Mouse (Mus musculus) lung, adult 2 months (tissue): ENCODE measurements at regions not wholly inside any gene's neighbourhood (a gene's known extent, or its start where the extent isn't known, plus 50 kb on each side); places are given as distances from the start of the nearest gene placed in this dataset.

Experiments
- DNase-seq: peaks from one replicate; pipeline ENCODE4 v3.0.0; 2022
- H3K4me1 ChIP-seq: fragments of 200-500 bp; 2 replicates; pipeline ENCODE4 v1.6.1; 2011; ENCODE audit warnings: low read length; ENCODE audit not compliant: control insufficient read depth, insufficient read depth
- H3K4me3 ChIP-seq: fragments of 200-500 bp; replicated peaks from 2 replicates; pipeline ENCODE3; 2011; ENCODE audit warnings: low read depth, mild to moderate bottlenecking, control low read depth, low read length; ENCODE audit errors: extremely low read depth
- CTCF ChIP-seq: fragments of 200-500 bp; IDR thresholded peaks from 2 replicates; pipeline ENCODE4 v1.5.1; 2011; ENCODE audit warnings: mild to moderate bottlenecking, low read length, control low read depth; ENCODE audit not compliant: insufficient read depth
- POLR2A ChIP-seq: fragments of 200-500 bp; IDR thresholded peaks from 2 replicates; pipeline ENCODE4 v1.6.1; 2011; ENCODE audit warnings: low read depth, mild to moderate bottlenecking, control low read depth, low read length, borderline replicate concordance; ENCODE audit errors: extremely low read depth
- WGBS: fragments of 180-500 bp; shearing (Covaris S2); methylation state at CpG from one replicate; pipeline ENCODE4 v1.1.7; 2018; 5-methylcytosine and 5-hydroxymethylcytosine counted together

GRCm38 (mm10) chr2:21129621-21130020 is 75.5 kb downstream of the Enkur start:
- DNase-seq, result no peak
- WGBS, result 78% methylated on average over 7 of the region's 7 CpGs

DNA sequence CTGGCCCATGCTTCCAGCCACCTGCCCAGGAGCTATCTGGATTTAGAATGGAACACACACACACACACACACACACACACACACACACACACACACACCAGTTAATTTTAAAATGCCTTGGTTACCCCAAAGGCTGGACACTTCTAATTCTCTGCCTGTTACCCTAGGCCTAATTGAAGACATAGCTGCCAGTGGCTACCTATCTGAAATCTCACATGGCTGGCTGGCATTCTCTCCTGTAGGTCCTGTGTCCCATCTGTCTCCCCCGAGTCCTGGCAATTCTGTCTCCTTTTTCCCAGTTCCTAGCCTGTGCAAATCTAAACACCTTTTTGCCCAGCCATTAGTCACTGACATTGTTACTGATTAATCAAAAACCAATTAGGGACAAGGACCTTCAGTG is 78.6 kb downstream of the Enkur start:
- 61% methylated on average over 1 of the region's 1 CpGs for WGBS
- TF ChIP-seq POLR2A, result no peak
- TF ChIP-seq CTCF, result no peak
- DNase-seq, result no peak

More at GRCm38 (mm10) chr2:21129621-21130020, 75.5 kb downstream of the Enkur start:
- Histone ChIP-seq H3K4me3 (no peak overlapping the region), H3K4me1 (no peaks in the 10 kb centered on the region)
- no peak for TF ChIP-seq POLR2A

DNA sequence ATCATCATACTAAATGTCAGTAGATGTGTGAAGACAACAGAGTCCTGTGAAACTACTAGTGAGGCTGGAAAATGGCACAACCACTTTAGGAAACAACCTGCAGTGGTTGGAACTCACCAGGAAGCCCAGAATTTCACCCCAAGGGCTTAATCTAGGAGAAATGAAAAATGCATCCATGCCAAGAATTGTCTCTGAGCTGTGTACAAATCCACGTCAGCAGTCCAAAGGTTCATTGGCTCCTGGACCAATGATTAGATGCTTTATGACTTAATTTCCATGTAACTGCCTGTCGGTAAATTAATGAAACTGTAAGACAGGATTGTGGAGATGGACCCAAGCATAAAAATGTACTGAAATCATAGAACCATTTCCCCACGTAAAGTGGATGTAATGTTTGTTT is 82.7 kb downstream of the Enkur start:
- Histone ChIP-seq H3K4me1 (no peaks in the 10 kb centered on the region), H3K4me3 (no peak overlapping the region)
- WGBS, result 70% methylated on average over 3 of the region's 3 CpGs
- DNase-seq, result no peak
- TF ChIP-seq CTCF (no peak), POLR2A (no peak)

More for the DNA sequence above, 78.6 kb downstream of the Enkur start:
- H3K4me1 ChIP-seq, result no peaks in the 10 kb centered on the region
- H3K4me3 ChIP-seq, result no peak overlapping the region

DNA sequence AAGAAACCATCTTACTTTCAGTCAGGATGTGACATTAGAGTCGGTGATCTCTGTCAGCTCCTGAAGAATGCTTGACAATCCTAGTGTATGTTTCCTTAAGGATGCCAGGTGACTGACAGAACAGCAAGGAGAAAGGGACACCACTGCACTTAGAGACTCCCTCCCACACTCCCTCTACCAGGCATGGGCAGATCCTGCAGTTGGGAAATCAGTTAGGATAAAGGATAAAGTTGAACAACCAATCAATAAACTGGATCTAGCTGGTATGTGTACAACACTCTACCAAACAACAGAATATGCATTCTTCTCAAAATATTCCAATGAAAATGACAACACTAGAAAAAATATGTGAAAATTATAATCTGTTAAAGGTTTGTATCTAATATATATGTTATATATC is 83.5 kb downstream of the Enkur start:
- DNase-seq, result no peak
- Histone ChIP-seq H3K4me3 (no peak overlapping the region), H3K4me1 (no peaks in the 10 kb centered on the region)
- TF ChIP-seq CTCF (no peak), POLR2A (no peak)
- WGBS, result 81% methylated on average over 1 of the region's 1 CpGs

- TF ChIP-seq CTCF (no peak), POLR2A (no peak)
- H3K4me3 ChIP-seq, result no peak overlapping the region
- DNase-seq, result no peak
- WGBS, result 82% methylated on average over 5 of the region's 5 CpGs
- no peaks in the 10 kb centered on the region for H3K4me1 ChIP-seq
Observed at GRCm38 (mm10) chr2:21116817-21117216, 88.3 kb downstream of the Enkur start.

GRCm38 (mm10) chr2:21111527-21111926 is 93.6 kb downstream of the Enkur start:
- WGBS, result 73% methylated on average over 1 of the region's 1 CpGs
- Histone ChIP-seq H3K4me3 (no peak overlapping the region), H3K4me1 (no peaks in the 10 kb centered on the region)
- TF ChIP-seq POLR2A (no peak), CTCF (no peak)
- DNase-seq, result no peak

DNA sequence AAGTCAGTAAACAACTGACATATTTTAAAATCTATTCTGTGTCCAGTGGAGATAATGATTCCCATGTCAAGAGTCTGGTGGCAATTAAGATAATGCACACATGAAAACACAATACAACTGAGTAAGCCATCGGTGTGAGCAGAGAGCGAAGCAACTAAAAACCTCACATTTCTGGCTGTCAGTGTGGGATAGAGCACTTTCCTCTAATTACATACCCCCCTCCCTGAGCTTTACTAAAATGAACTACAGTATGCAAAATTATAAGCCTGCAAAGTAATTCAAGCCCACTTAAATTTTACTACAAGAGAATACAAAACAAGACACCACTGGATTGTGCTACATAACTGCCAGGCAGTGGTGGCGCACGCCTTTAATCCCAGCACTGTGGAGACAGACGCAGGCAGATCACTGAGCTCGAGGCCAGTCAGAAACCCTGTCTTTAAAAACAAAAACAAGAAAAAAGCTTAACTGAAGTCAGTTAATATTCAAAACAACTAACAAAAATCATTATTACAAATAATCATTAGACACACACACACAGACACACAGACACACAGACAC is 104.8 kb downstream of the Enkur start:
- DNase-seq, result no peak
- Histone ChIP-seq H3K4me1 (no peaks in the 10 kb centered on the region), H3K4me3 (no peak overlapping the region)
- 88% methylated on average over 6 of the region's 6 CpGs for WGBS
- TF ChIP-seq POLR2A, result no peak
- TF ChIP-seq CTCF, result no peak

DNA sequence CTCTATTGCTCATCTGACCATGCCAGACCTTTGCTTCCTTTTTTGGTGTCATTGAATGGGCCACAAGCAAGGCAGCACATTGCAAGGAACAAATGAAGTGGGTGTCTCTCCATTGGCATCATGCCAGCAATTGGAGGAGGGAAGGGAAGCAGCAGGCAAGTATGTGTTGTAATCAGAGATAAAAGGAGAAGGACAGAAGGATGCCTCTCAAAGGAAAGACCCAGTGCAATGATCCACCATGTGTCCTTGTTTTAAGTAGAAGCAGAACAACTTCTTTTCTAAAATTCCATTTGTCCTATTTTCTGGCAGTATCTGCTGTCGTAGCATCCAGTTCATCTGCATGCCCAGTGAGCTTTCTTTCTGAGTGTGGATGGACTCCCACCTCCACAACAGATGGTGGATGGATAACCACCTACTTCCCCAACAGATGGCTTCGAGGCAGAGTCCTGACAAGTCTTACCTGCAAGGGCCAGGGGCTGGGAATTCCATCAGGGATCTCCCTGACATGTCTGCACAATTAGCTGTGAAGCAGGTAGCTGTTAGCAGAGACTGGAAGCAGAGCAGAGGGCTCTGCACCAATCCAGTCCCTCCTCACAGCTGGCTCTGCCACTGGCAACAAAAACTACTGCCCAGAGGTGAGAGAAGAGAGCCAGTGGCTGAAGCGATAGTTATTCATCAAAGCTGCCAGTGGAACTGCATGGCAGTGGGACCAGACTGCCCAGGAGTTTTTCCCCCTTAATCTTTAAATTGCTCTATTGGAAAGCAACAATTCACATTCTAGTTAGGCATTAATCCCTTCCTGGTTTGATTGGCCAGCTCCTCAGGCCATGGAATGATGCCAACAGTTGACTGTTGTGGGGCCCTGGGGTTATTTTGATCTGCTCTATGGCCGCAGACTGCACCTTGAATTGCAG is 113.8 kb downstream of the Enkur start:
- no peak overlapping the region for H3K4me3 ChIP-seq
- no peaks in the 10 kb centered on the region for H3K4me1 ChIP-seq
- no peak for TF ChIP-seq CTCF
- TF ChIP-seq POLR2A, result no peak
- DNase-seq, result no peak
- WGBS, result 65% methylated on average over 4 of the region's 4 CpGs

DNA sequence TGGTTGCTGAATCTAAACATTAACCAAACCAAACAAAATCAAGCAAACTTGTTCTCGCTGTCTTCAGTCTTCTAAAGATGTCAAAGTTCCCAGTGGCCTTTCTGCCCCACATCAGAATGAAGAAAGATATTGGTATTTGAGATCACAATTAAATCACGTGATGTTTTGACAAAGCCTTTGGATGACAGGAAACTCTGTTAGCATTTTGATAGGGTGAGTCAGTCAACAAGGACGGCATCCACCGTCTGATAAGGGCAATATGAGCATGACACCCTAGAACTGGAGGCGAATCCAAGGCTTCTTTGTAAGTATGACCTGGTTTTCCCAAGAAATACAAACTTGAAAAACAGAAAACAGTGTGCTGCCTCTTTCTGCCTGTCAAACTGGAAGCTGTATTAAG is 116.8 kb upstream of the Arhgap21 start:
- DNase-seq, result no peak
- no peaks in the 10 kb centered on the region for H3K4me1 ChIP-seq
- 30% methylated on average over 5 of the region's 5 CpGs for WGBS

More for the DNA sequence above, 116.8 kb upstream of the Arhgap21 start:
- TF ChIP-seq POLR2A, result no peak
- H3K4me3 ChIP-seq, result no peak overlapping the region
